Mouse (Mus musculus) urinary bladder, postnatal 14 days (tissue): ENCODE results near the gene Asic2.

Source experiments
- DNase-seq: peaks from one replicate; pipeline ENCODE4 v3.0.0; 2021; ENCODE audit warnings: low spot score

Gene Asic2

GRCm38 (mm10) chr11:80851859-80852258 lies 1116.4 kb downstream of the Asic2 start:
- DNase-seq: no peak

GRCm38 (mm10) chr11:80848131-80848530 lies 1120.1 kb downstream of the Asic2 start:
- no peak for DNase-seq

- DNase-seq: peak; percentile 18
Measured at GRCm38 (mm10) chr11:80846115-80846514, 1122.1 kb downstream of the Asic2 start.

GRCm38 (mm10) chr11:80845486-80845885 lies 1122.8 kb downstream of the Asic2 start:
- DNase-seq: no peak

- no peak for DNase-seq
Measured at GRCm38 (mm10) chr11:80843435-80843834, 1124.8 kb downstream of the Asic2 start.

- DNase-seq: no peak
Measured at GRCm38 (mm10) chr11:80838724-80839123, 1129.5 kb downstream of the Asic2 start.

GRCm38 (mm10) chr11:80835841-80836240 lies 1132.4 kb downstream of the Asic2 start:
- no peak for DNase-seq

GRCm38 (mm10) chr11:80835395-80835794 lies 1132.9 kb downstream of the Asic2 start:
- DNase-seq: no peak
